Mouse (Mus musculus) lung, postnatal 0 days (tissue): ENCODE measurements at regions not wholly inside any gene's neighbourhood (a gene's known extent, or its start where the extent isn't known, plus 50 kb on each side); places are given as distances from the start of the nearest gene placed in this dataset.

Experiments
- CTCF ChIP-seq: IDR thresholded peaks from 2 replicates; pipeline ENCODE4 v1.5.1; 2016; ENCODE audit warnings: antibody characterized with exemption, mild to moderate bottlenecking
- EP300 ChIP-seq: IDR thresholded peaks from 2 replicates; pipeline ENCODE4 v1.6.1; 2016; ENCODE audit warnings: antibody characterized with exemption, mild to moderate bottlenecking, control low read depth

GRCm38 (mm10) chr19:37836900-37837299 lies 139.3 kb downstream of the Cyp26a1 start:
- TF ChIP-seq CTCF, result no peak; the same call in 1 of the 2 replicates
- TF ChIP-seq EP300, result no peak
